Mouse (Mus musculus): ENCODE results near the gene Kcnh1. TPM values are rescaled to one million over a fixed set of nuclear protein-coding genes. Genes with fewer than 3 reads are reported as not detected.

Gene Kcnh1
- polyA plus RNA-seq, 1 experiment from 2014 or later: 0.38 TPM

DNA sequence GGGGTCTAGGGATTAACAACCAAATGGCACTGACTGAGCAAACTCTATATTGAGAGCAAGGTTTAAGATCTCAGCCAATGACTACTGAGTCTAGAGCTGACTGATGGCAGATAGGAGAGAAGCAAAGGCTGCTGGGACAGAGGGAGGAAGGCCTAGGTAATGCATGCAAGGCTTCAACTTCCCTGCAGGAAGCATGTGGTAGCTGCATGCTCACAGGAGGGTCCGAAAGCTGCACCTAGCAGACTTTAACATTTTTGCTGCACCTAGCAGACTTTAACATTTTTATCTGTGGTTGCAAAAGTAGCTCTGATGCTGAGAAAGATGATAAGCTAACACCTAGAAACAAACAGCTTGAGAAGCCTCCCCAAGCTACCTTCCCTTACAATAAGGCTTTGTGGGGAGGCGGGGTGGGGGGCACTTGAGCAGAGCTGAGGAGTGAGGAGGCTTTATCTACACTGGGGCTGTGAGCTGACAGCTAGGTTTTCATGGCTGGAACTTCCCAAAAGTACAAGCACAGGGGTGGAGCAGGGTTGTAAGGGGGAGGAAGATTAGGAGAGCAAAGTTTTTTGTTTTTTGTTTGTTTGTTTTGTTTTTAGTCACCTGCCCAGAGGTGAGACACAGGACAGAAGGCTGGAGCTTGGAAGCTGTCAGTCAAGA is 341.0 kb downstream of the Kcnh1 start:
- no peak overlapping the region for H3K4me2 ChIP-seq (ENCODE audit: low read depth, low read length)
- WGBS: 62% methylated on average over 2 of the region's 2 CpGs
- no peak overlapping the region for H3K27ac ChIP-seq (replicated peaks; ENCODE audit: low read depth, low read length)
- DNase-seq (ENCODE audit: low spot score) (no peak), ATAC-seq (replicated peaks; ENCODE audit: insufficient number of reproducible peaks, low FRiP score, low TSS enrichment, low read depth) (no peak)
- no peak overlapping the region for H3K4me3 ChIP-seq (ENCODE audit: low read depth, low read length)
- H3K9me3 ChIP-seq (replicated peaks; ENCODE audit: control insufficient read depth, low read length): no peaks in the 10 kb centered on the region
- no peaks in the 10 kb centered on the region for H3K4me1 ChIP-seq (ENCODE audit: control insufficient read depth, insufficient read depth, low read length)
- H3K27me3 ChIP-seq (ENCODE audit: control insufficient read depth, insufficient read depth, low read length): no peaks in the 10 kb centered on the region
- no peak overlapping the region for H3K9ac ChIP-seq (replicated peaks; ENCODE audit: low read length)
- H3K36me3 ChIP-seq (replicated peaks; ENCODE audit: control insufficient read depth, insufficient read depth, low read depth, low read length): no peaks in the 10 kb centered on the region

DNA sequence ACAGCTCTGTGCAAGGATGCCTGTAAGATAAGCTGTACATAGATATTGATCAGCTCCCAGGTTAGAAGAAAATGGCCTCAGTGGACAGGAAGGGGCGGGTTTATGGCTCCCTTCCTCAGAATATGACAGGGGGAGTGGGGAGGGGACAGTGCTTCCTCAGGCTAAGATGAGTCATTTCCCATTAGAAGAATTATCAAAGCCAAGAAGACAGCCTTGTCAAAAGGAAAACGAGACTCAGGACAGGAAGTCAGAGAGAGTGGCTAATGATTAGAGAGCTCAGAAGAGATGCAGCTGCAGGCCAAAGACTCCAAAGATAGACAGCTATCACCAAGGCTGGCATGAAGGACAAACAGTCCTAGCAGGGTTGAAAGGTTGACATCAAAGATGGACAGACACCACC is 341.6 kb downstream of the Kcnh1 start:
- Histone ChIP-seq H3K36me3 (replicated peaks; ENCODE audit: control insufficient read depth, insufficient read depth, low read depth, low read length) (no peaks in the 10 kb centered on the region), H3K4me1 (ENCODE audit: control insufficient read depth, insufficient read depth, low read length) (no peaks in the 10 kb centered on the region), H3K4me2 (ENCODE audit: low read depth, low read length) (no peak overlapping the region), H3K4me3 (ENCODE audit: low read depth, low read length) (no peak overlapping the region), H3K9me3 (replicated peaks; ENCODE audit: control insufficient read depth, low read length) (no peaks in the 10 kb centered on the region), H3K27me3 (ENCODE audit: control insufficient read depth, insufficient read depth, low read length) (no peaks in the 10 kb centered on the region), H3K9ac (replicated peaks; ENCODE audit: low read length) (no peak overlapping the region), H3K27ac (replicated peaks; ENCODE audit: low read depth, low read length) (no peak overlapping the region)
- DNase-seq (ENCODE audit: low spot score): no peak
- ATAC-seq (replicated peaks; ENCODE audit: insufficient number of reproducible peaks, low FRiP score, low TSS enrichment, low read depth): no peak
- 55% methylated on average over 2 of the region's 2 CpGs for WGBS

DNA sequence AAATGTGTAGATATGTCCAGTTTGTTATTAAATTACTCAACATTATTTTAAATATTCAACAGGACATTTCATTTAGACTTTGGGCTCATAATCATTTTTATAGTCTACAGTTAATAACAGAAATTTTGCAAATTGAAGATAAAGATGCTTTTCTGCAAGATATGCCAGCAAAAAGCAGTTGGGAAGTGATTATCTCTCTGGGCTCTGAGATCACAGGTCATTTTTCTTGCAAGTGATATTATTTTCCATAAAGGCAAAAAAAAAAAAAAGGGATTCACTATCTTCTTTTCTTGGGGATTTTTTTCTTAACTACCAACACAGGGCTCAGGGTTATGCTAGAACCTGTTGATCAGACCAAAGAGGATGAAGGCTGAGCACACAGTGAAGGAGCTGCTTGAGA is 342.4 kb downstream of the Kcnh1 start:
- ATAC-seq (replicated peaks; ENCODE audit: insufficient number of reproducible peaks, low FRiP score, low TSS enrichment, low read depth) (no peak), DNase-seq (ENCODE audit: low spot score) (no peak)
- Histone ChIP-seq H3K4me1 (ENCODE audit: control insufficient read depth, insufficient read depth, low read length) (no peaks in the 10 kb centered on the region), H3K27ac (replicated peaks; ENCODE audit: low read depth, low read length) (no peak overlapping the region), H3K9me3 (replicated peaks; ENCODE audit: control insufficient read depth, low read length) (no peaks in the 10 kb centered on the region), H3K36me3 (replicated peaks; ENCODE audit: control insufficient read depth, insufficient read depth, low read depth, low read length) (no peaks in the 10 kb centered on the region), H3K4me2 (ENCODE audit: low read depth, low read length) (no peak overlapping the region), H3K4me3 (ENCODE audit: low read depth, low read length) (no peak overlapping the region), H3K9ac (replicated peaks; ENCODE audit: low read length) (no peak overlapping the region), H3K27me3 (ENCODE audit: control insufficient read depth, insufficient read depth, low read length) (no peaks in the 10 kb centered on the region)

DNA sequence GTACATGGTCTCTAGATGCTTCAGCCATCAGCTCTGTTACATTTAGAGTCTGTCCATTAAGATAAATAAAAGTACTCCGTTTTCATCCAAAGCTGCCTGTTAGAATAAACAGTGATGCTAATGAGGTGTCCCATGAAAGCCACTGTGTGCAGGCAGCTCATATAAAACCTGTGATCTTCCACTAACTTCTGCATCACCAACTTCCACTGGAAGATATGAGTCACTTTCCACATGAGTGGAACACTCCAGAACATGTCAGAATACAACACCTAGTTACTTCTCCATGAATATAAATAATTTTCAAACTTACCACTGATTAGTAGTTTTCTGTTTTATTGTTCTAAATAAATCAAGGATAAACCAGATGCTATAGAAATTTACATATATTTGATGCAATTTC is 345.9 kb downstream of the Kcnh1 start:
- ATAC-seq (replicated peaks; ENCODE audit: insufficient number of reproducible peaks, low FRiP score, low TSS enrichment, low read depth) (no peak), DNase-seq (ENCODE audit: low spot score) (no peak)
- 60% methylated on average over 1 of the region's 1 CpGs for WGBS
- H3K4me3 ChIP-seq (ENCODE audit: low read depth, low read length): no peak overlapping the region
- no peaks in the 10 kb centered on the region for H3K4me1 ChIP-seq (ENCODE audit: control insufficient read depth, insufficient read depth, low read length)
- no peaks in the 10 kb centered on the region for H3K36me3 ChIP-seq (replicated peaks; ENCODE audit: control insufficient read depth, insufficient read depth, low read depth, low read length)
- H3K4me2 ChIP-seq (ENCODE audit: low read depth, low read length): no peak overlapping the region
- no peak overlapping the region for H3K27ac ChIP-seq (replicated peaks; ENCODE audit: low read depth, low read length)
- no peaks in the 10 kb centered on the region for H3K9me3 ChIP-seq (replicated peaks; ENCODE audit: control insufficient read depth, low read length)
- no peaks in the 10 kb centered on the region for H3K27me3 ChIP-seq (ENCODE audit: control insufficient read depth, insufficient read depth, low read length)
- no peak overlapping the region for H3K9ac ChIP-seq (replicated peaks; ENCODE audit: low read length)

DNA sequence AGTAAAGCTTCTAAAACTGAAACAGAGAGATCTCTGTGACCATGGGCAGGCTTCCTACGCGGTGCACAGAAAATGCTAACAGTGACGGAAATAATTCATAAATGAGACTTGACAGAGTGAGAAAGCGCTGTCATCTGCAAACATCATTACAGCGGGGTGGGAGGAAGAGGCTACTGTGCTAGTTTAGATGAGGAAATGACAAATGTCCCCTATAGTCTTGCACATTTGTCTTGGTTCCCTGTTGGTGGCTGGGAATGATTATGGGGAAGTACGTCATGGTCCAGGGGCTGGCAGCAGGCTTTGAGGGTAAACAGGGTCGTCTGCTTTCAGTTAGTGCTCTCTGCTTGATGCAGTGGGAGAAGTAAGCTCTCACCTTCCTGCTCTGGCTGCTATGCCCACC is 346.6 kb downstream of the Kcnh1 start:
- Histone ChIP-seq H3K4me1 (ENCODE audit: control insufficient read depth, insufficient read depth, low read length) (no peaks in the 10 kb centered on the region), H3K36me3 (replicated peaks; ENCODE audit: control insufficient read depth, insufficient read depth, low read depth, low read length) (no peaks in the 10 kb centered on the region), H3K27me3 (ENCODE audit: control insufficient read depth, insufficient read depth, low read length) (no peaks in the 10 kb centered on the region), H3K9ac (replicated peaks; ENCODE audit: low read length) (no peak overlapping the region), H3K27ac (replicated peaks; ENCODE audit: low read depth, low read length) (no peak overlapping the region), H3K4me3 (ENCODE audit: low read depth, low read length) (no peak overlapping the region), H3K9me3 (replicated peaks; ENCODE audit: control insufficient read depth, low read length) (no peaks in the 10 kb centered on the region), H3K4me2 (ENCODE audit: low read depth, low read length) (no peak overlapping the region)
- ATAC-seq (replicated peaks; ENCODE audit: insufficient number of reproducible peaks, low FRiP score, low TSS enrichment, low read depth): no peak
- DNase-seq (ENCODE audit: low spot score): peak; percentile 63
- WGBS: 59% methylated on average over 7 of the region's 7 CpGs

DNA sequence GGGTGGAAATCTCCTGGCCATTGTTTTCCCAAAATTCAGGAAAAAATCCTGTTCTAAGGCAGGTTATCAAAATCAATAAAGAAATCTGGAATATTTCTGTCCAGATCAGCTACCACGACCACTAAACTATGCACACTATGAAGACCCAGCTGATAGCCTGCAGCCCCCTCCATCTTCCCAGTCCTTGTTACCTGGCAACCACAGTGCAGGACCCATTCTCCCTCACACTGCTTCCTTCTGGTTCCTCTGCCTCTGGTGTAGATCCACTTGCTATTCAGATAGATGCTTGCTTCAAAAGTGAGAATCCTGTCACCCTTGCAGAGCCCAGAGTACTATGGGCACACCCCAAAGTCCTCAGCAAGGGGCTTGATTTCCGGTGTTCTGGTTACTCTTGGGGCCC is 351.5 kb downstream of the Kcnh1 start:
- H3K4me2 ChIP-seq (ENCODE audit: low read depth, low read length): no peak overlapping the region
- H3K36me3 ChIP-seq (replicated peaks; ENCODE audit: control insufficient read depth, insufficient read depth, low read depth, low read length): no peaks in the 10 kb centered on the region
- DNase-seq (ENCODE audit: low spot score) (no peak), ATAC-seq (replicated peaks; ENCODE audit: insufficient number of reproducible peaks, low FRiP score, low TSS enrichment, low read depth) (no peak)
- no peaks in the 10 kb centered on the region for H3K9me3 ChIP-seq (replicated peaks; ENCODE audit: control insufficient read depth, low read length)
- WGBS: 70% methylated on average over 2 of the region's 2 CpGs
- H3K4me1 ChIP-seq (ENCODE audit: control insufficient read depth, insufficient read depth, low read length): no peaks in the 10 kb centered on the region
- H3K27ac ChIP-seq (replicated peaks; ENCODE audit: low read depth, low read length): no peak overlapping the region
- H3K4me3 ChIP-seq (ENCODE audit: low read depth, low read length): no peak overlapping the region
- H3K27me3 ChIP-seq (ENCODE audit: control insufficient read depth, insufficient read depth, low read length): no peaks in the 10 kb centered on the region
- H3K9ac ChIP-seq (replicated peaks; ENCODE audit: low read length): no peak overlapping the region

DNA sequence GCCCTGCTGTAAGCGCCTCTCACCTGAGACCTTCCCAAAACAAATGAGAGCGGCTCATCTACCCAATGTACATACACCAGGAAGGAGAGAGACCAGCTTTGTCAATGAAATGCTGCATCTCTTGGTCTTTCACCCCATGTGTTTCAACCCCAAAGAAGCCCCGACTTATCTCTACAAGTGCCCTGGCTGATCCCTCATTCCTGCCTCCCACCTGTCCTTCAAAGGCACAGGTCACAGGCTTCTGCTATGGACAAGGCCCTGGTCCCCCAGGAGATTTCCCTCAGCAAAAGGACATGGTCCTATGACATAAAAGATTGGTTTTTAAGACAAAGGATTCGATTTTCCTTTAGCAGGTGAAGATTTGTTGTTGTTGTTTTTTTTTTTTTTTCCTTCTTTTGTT is 353.1 kb downstream of the Kcnh1 start:
- no peak overlapping the region for H3K4me3 ChIP-seq (ENCODE audit: low read depth, low read length)
- no peak overlapping the region for H3K27ac ChIP-seq (replicated peaks; ENCODE audit: low read depth, low read length)

DNA sequence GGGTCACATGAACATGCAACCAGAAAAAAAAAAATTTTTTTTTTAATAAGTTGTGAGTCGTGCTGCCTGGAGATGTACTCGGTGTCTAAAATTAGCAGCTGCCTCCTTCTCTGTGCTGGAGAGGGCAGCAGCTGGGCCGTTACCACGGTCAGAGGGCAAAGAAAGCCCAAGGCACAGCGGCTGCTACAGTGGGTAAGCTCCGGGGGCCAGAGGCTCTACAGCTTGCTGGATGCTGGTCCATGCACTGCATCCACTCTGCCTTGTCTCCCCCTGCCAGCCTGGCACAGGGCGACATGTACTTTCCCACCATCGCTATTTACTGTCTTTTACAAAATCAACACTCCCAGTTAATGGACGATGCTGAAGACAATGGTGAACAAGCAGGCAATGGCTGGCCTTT is 353.5 kb downstream of the Kcnh1 start:
- Histone ChIP-seq H3K4me1 (ENCODE audit: control insufficient read depth, insufficient read depth, low read length) (no peaks in the 10 kb centered on the region), H3K27me3 (ENCODE audit: control insufficient read depth, insufficient read depth, low read length) (no peaks in the 10 kb centered on the region), H3K27ac (replicated peaks; ENCODE audit: low read depth, low read length) (no peak overlapping the region), H3K9me3 (replicated peaks; ENCODE audit: control insufficient read depth, low read length) (no peaks in the 10 kb centered on the region), H3K9ac (replicated peaks; ENCODE audit: low read length) (no peak overlapping the region), H3K4me3 (ENCODE audit: low read depth, low read length) (no peak overlapping the region), H3K4me2 (ENCODE audit: low read depth, low read length) (no peak overlapping the region), H3K36me3 (replicated peaks; ENCODE audit: control insufficient read depth, insufficient read depth, low read depth, low read length) (no peaks in the 10 kb centered on the region)
- 63% methylated on average over 9 of the region's 9 CpGs for WGBS
- ATAC-seq (replicated peaks; ENCODE audit: insufficient number of reproducible peaks, low FRiP score, low TSS enrichment, low read depth) (no peak), DNase-seq (ENCODE audit: low spot score) (no peak)

More for the DNA sequence above, 353.1 kb downstream of the Kcnh1 start:
- WGBS: 82% methylated on average over 4 of the region's 4 CpGs
- no peak overlapping the region for H3K4me2 ChIP-seq (ENCODE audit: low read depth, low read length)
- no peak overlapping the region for H3K9ac ChIP-seq (replicated peaks; ENCODE audit: low read length)
- H3K36me3 ChIP-seq (replicated peaks; ENCODE audit: control insufficient read depth, insufficient read depth, low read depth, low read length): no peaks in the 10 kb centered on the region
- DNase-seq (ENCODE audit: low spot score): no peak
- H3K9me3 ChIP-seq (replicated peaks; ENCODE audit: control insufficient read depth, low read length): no peaks in the 10 kb centered on the region
- no peak for ATAC-seq (replicated peaks; ENCODE audit: insufficient number of reproducible peaks, low FRiP score, low TSS enrichment, low read depth)
- no peaks in the 10 kb centered on the region for H3K27me3 ChIP-seq (ENCODE audit: control insufficient read depth, insufficient read depth, low read length)
- no peaks in the 10 kb centered on the region for H3K4me1 ChIP-seq (ENCODE audit: control insufficient read depth, insufficient read depth, low read length)
